Mouse (Mus musculus): ENCODE measurements around the gene Arap1. TPM values are rescaled to one million over a fixed set of nuclear protein-coding genes. Genes with fewer than 3 reads are reported as not detected.

Gene Arap1
- polyA plus RNA-seq, 1 experiment from 2014 or later: 10.6 TPM

- Histone ChIP-seq H3K4me2 (no peak overlapping the region), H3K4me3 (no peak overlapping the region), H3K4me1 (no peaks in the 10 kb centered on the region), H3K27ac (no peak overlapping the region), H3K27me3 (replicated peaks) (no peaks in the 10 kb centered on the region), H3K9ac (no peak overlapping the region), H3K9me3 (no peaks in the 10 kb centered on the region), H3K36me3 (replicated peaks) (no peaks in the 10 kb centered on the region)
- ATAC-seq (replicated peaks): no peak
- WGBS: 63% methylated on average over 10 of the region's 10 CpGs
Measured at GRCm38 (mm10) chr7:101385866-101386452, 38.1 kb downstream of the Arap1 start.

- no peaks in the 10 kb centered on the region for H3K9me3 ChIP-seq
- no peaks in the 10 kb centered on the region for H3K4me1 ChIP-seq
- ATAC-seq (replicated peaks): no peak
- no peaks in the 10 kb centered on the region for H3K36me3 ChIP-seq (replicated peaks)
- no peak overlapping the region for H3K4me2 ChIP-seq
- no peak overlapping the region for H3K27ac ChIP-seq
- 78% methylated on average over 6 of the region's 6 CpGs for WGBS
- H3K4me3 ChIP-seq: no peak overlapping the region
- H3K27me3 ChIP-seq (replicated peaks): no peaks in the 10 kb centered on the region
- no peak overlapping the region for H3K9ac ChIP-seq
Measured at GRCm38 (mm10) chr7:101389256-101389655, 41.4 kb downstream of the Arap1 start.

GRCm38 (mm10) chr7:101391909-101392479 lies 44.1 kb downstream of the Arap1 start:
- WGBS: 81% methylated on average over 4 of the region's 4 CpGs
- no peak for ATAC-seq (replicated peaks)
- no peaks in the 10 kb centered on the region for H3K4me1 ChIP-seq
- H3K27ac ChIP-seq: no peak overlapping the region
- H3K36me3 ChIP-seq (replicated peaks): no peaks in the 10 kb centered on the region
- no peaks in the 10 kb centered on the region for H3K9me3 ChIP-seq
- H3K4me2 ChIP-seq: no peak overlapping the region
- H3K4me3 ChIP-seq: no peak overlapping the region
- no peaks in the 10 kb centered on the region for H3K27me3 ChIP-seq (replicated peaks)
- no peak overlapping the region for H3K9ac ChIP-seq

GRCm38 (mm10) chr7:101393015-101393414 lies 45.1 kb downstream of the Arap1 start:
- no peaks in the 10 kb centered on the region for H3K27me3 ChIP-seq (replicated peaks)
- no peaks in the 10 kb centered on the region for H3K9me3 ChIP-seq
- no peak for ATAC-seq (replicated peaks)
- no peaks in the 10 kb centered on the region for H3K4me1 ChIP-seq
- no peak overlapping the region for H3K4me3 ChIP-seq
- no peak overlapping the region for H3K9ac ChIP-seq
- no peak overlapping the region for H3K4me2 ChIP-seq
- 62% methylated on average over 4 of the region's 4 CpGs for WGBS
- no peak overlapping the region for H3K27ac ChIP-seq
- no peaks in the 10 kb centered on the region for H3K36me3 ChIP-seq (replicated peaks)

- no peak overlapping the region for H3K9ac ChIP-seq
- WGBS: 44% methylated on average over 8 of the region's 8 CpGs
- H3K4me2 ChIP-seq: no peak overlapping the region
Measured at GRCm38 (mm10) chr7:101393694-101394504, 46.0 kb downstream of the Arap1 start.

GRCm38 (mm10) chr7:101394569-101394968 lies 46.7 kb downstream of the Arap1 start:
- H3K27me3 ChIP-seq (replicated peaks): no peaks in the 10 kb centered on the region
- no peak overlapping the region for H3K27ac ChIP-seq
- no peak for ATAC-seq (replicated peaks)
- H3K4me2 ChIP-seq: no peak overlapping the region
- H3K4me3 ChIP-seq: no peak overlapping the region
- H3K36me3 ChIP-seq (replicated peaks): no peaks in the 10 kb centered on the region
- H3K9me3 ChIP-seq: no peaks in the 10 kb centered on the region
- H3K4me1 ChIP-seq: no peaks in the 10 kb centered on the region
- 62% methylated on average over 3 of the region's 3 CpGs for WGBS
- no peak overlapping the region for H3K9ac ChIP-seq

More at GRCm38 (mm10) chr7:101393694-101394504, 46.0 kb downstream of the Arap1 start:
- no peaks in the 10 kb centered on the region for H3K36me3 ChIP-seq (replicated peaks)
- H3K27me3 ChIP-seq (replicated peaks): no peaks in the 10 kb centered on the region
- no peak overlapping the region for H3K4me3 ChIP-seq
- H3K4me1 ChIP-seq: no peaks in the 10 kb centered on the region
- no peaks in the 10 kb centered on the region for H3K9me3 ChIP-seq
- ATAC-seq (replicated peaks): no peak
- no peak overlapping the region for H3K27ac ChIP-seq

GRCm38 (mm10) chr7:101395471-101395870 lies 47.6 kb downstream of the Arap1 start:
- Histone ChIP-seq H3K4me3 (no peak overlapping the region), H3K4me1 (no peaks in the 10 kb centered on the region), H3K4me2 (no peak overlapping the region), H3K36me3 (replicated peaks) (no peaks in the 10 kb centered on the region), H3K9me3 (no peaks in the 10 kb centered on the region), H3K9ac (no peak overlapping the region), H3K27me3 (replicated peaks) (no peaks in the 10 kb centered on the region), H3K27ac (no peak overlapping the region)
- whole genome bisulfite sequencing: 82% methylated on average over 2 of the region's 2 CpGs
- no peak for ATAC-seq (replicated peaks)

GRCm38 (mm10) chr7:101397175-101397574 lies 49.3 kb downstream of the Arap1 start:
- H3K27ac ChIP-seq: no peak overlapping the region
- H3K9ac ChIP-seq: no peak overlapping the region
- no peaks in the 10 kb centered on the region for H3K27me3 ChIP-seq (replicated peaks)
- no peaks in the 10 kb centered on the region for H3K4me1 ChIP-seq
- H3K4me3 ChIP-seq: no peak overlapping the region
- H3K36me3 ChIP-seq (replicated peaks): no peaks in the 10 kb centered on the region
- H3K9me3 ChIP-seq: no peaks in the 10 kb centered on the region
- ATAC-seq (replicated peaks): no peak
- no peak overlapping the region for H3K4me2 ChIP-seq
- WGBS: 88% methylated on average over 4 of the region's 4 CpGs

GRCm38 (mm10) chr7:101401510-101401909 lies 53.6 kb downstream of the Arap1 start:
- 86% methylated on average over 7 of the region's 7 CpGs for WGBS
- no peak overlapping the region for H3K4me2 ChIP-seq
- no peaks in the 10 kb centered on the region for H3K27me3 ChIP-seq (replicated peaks)
- no peak for ATAC-seq (replicated peaks)
- H3K4me3 ChIP-seq: no peak overlapping the region
- H3K9ac ChIP-seq: no peak overlapping the region
- no peaks in the 10 kb centered on the region for H3K36me3 ChIP-seq (replicated peaks)
- no peak overlapping the region for H3K27ac ChIP-seq
- H3K9me3 ChIP-seq: no peaks in the 10 kb centered on the region
- H3K4me1 ChIP-seq: no peaks in the 10 kb centered on the region

- Histone ChIP-seq H3K9me3 (no peaks in the 10 kb centered on the region), H3K4me3 (no peak overlapping the region), H3K4me1 (no peaks in the 10 kb centered on the region), H3K4me2 (no peak overlapping the region), H3K27me3 (replicated peaks) (no peaks in the 10 kb centered on the region), H3K9ac (no peak overlapping the region), H3K27ac (no peak overlapping the region), H3K36me3 (replicated peaks) (no peaks in the 10 kb centered on the region)
- WGBS: 94% methylated on average over 5 of the region's 5 CpGs
- no peak for ATAC-seq (replicated peaks)
Measured at GRCm38 (mm10) chr7:101403831-101404230, 56.0 kb downstream of the Arap1 start.

GRCm38 (mm10) chr7:101410267-101410936 lies 62.5 kb downstream of the Arap1 start, which contains the start of gene Gm45837:
Gene Gm45837, plus strand, starts transcription at chr7:101410886.
- Histone ChIP-seq H3K4me3 (no peak within 1 kb of the TSS), H3K9me3 (no peaks in the 10 kb centered on the region), H3K27me3 (replicated peaks) (no peaks in the 10 kb centered on the region), H3K4me1 (peaks cover 13% of the 10 kb centered on the region), H3K9ac (no peak within 1 kb of the TSS), H3K36me3 (replicated peaks) (no peaks in the 10 kb centered on the region), H3K27ac (no peak within 1 kb of the TSS), H3K4me2 (no peak within 1 kb of the TSS)
- ATAC-seq (replicated peaks): no peak
- WGBS: 85% methylated on average over 11 of the region's 11 CpGs

GRCm38 (mm10) chr7:101412796-101413195 lies 64.9 kb downstream of the Arap1 start:
- H3K27me3 ChIP-seq (replicated peaks): no peaks in the 10 kb centered on the region
- no peak overlapping the region for H3K4me2 ChIP-seq
- H3K4me1 ChIP-seq: peaks cover 19% of the 10 kb centered on the region
- no peaks in the 10 kb centered on the region for H3K36me3 ChIP-seq (replicated peaks)
- no peaks in the 10 kb centered on the region for H3K9me3 ChIP-seq
- H3K4me3 ChIP-seq: no peak overlapping the region
- peak; percentile 37; the same call in 1 of the 2 replicates for ATAC-seq (replicated peaks)
- H3K9ac ChIP-seq: no peak overlapping the region
- H3K27ac ChIP-seq: no peak overlapping the region
